Mouse (Mus musculus): Measurements from ENCODE around the gene Kansl2.
"Not testable (repeated sequence)": the region's sequence is repeated elsewhere in the genome, so short reads cannot be mapped to it uniquely, and the experiment has no call there.

GRCm38 (mm10) chr15:98513676-98514075 is 20.4 kb downstream of the Kansl2 start:
- TF ChIP-seq POLR2A (IDR thresholded peaks at IDR 0.05; ENCODE audit: control insufficient read depth, extremely low read depth, insufficient read depth, low read length, poor library complexity); CTCF (IDR thresholded peaks at IDR 0.05; ENCODE audit: borderline replicate concordance, control insufficient read depth, extremely low read depth, insufficient read depth, low read length, poor library complexity): not testable (repeated sequence)
